Mouse (Mus musculus) small intestine, adult 2 months (tissue): ENCODE measurements at regions not wholly inside any gene's neighbourhood (a gene's known extent, or its start where the extent isn't known, plus 50 kb on each side); places are given as distances from the start of the nearest gene placed in this dataset.

Source experiments
- H3K27ac ChIP-seq: fragments of 200-500 bp; 2 replicates; pipeline ENCODE4 v1.5.1; 2012; ENCODE audit warnings: low read depth, low read length, control low read depth, inconsistent platforms; ENCODE audit not compliant: insufficient read depth
- H3K27me3 ChIP-seq: fragments of 200-500 bp; 2 replicates; pipeline ENCODE4 v1.6.1; 2012; ENCODE audit warnings: mild to moderate bottlenecking, moderate library complexity, low read length, inconsistent platforms; ENCODE audit not compliant: control insufficient read depth, insufficient read depth
- H3K36me3 ChIP-seq: fragments of 200-500 bp; 2 replicates; pipeline ENCODE4 v1.6.1; 2012; ENCODE audit warnings: mild to moderate bottlenecking, low read length, control low read depth, inconsistent platforms; ENCODE audit not compliant: control insufficient read depth, insufficient read depth
- H3K4me1 ChIP-seq: fragments of 200-500 bp; 2 replicates; pipeline ENCODE4 v1.6.1; 2012; ENCODE audit warnings: low read length, inconsistent platforms, mixed read lengths; ENCODE audit not compliant: control insufficient read depth, insufficient read depth, insufficient read length
- H3K4me3 ChIP-seq: fragments of 200-500 bp; 2 replicates; pipeline ENCODE4 v1.5.1; 2012; ENCODE audit warnings: low read depth, mild to moderate bottlenecking, control low read depth, inconsistent platforms, low read length, moderate library complexity
- CTCF ChIP-seq: fragments of 200-500 bp; IDR thresholded peaks from 2 replicates; pipeline ENCODE4 v1.5.1; 2012; ENCODE audit warnings: low read depth, mild to moderate bottlenecking, control low read depth, inconsistent platforms, low read length, moderate library complexity, mixed read lengths; ENCODE audit not compliant: insufficient replicate concordance, insufficient read length; ENCODE audit errors: extremely low read depth
- POLR2A ChIP-seq: fragments of 200-500 bp; IDR thresholded peaks from 2 replicates; pipeline ENCODE4 v1.6.1; 2012; ENCODE audit warnings: low read depth, mild to moderate bottlenecking, control low read depth, inconsistent platforms, low read length, moderate library complexity
- WGBS: fragments of 180-500 bp; shearing (Covaris S2); methylation state at CpG from one replicate; pipeline ENCODE4 v1.1.7; 2018; 5-methylcytosine and 5-hydroxymethylcytosine counted together

GRCm38 (mm10) chr7:135968638-135969037, 252.5 kb upstream of the Mki67 start:
- 55% methylated on average over 8 of the region's 8 CpGs for WGBS
- Histone ChIP-seq H3K36me3 (no peaks in the 10 kb centered on the region), H3K4me1 (no peaks in the 10 kb centered on the region), H3K4me3 (no peak overlapping the region), H3K27ac (no peak overlapping the region), H3K27me3 (no peaks in the 10 kb centered on the region; the same call in 1 of the 2 replicates)
- TF ChIP-seq CTCF = no peak
- TF ChIP-seq POLR2A = no peak

- Histone ChIP-seq H3K27ac (no peak overlapping the region), H3K4me1 (no peaks in the 10 kb centered on the region), H3K4me3 (no peak overlapping the region), H3K36me3 (no peaks in the 10 kb centered on the region), H3K27me3 (no peaks in the 10 kb centered on the region)
- 47% methylated on average over 6 of the region's 6 CpGs for WGBS
- no peak for TF ChIP-seq CTCF
- TF ChIP-seq POLR2A = no peak
Observed at GRCm38 (mm10) chr7:135986021-135986420, 269.9 kb upstream of the Mki67 start.

- Histone ChIP-seq H3K27ac (no peak overlapping the region), H3K4me1 (no peaks in the 10 kb centered on the region), H3K36me3 (no peaks in the 10 kb centered on the region), H3K27me3 (no peaks in the 10 kb centered on the region), H3K4me3 (no peak overlapping the region)
- WGBS = 70% methylated on average over 6 of the region's 6 CpGs
- no peak for TF ChIP-seq POLR2A
- no peak for TF ChIP-seq CTCF
Observed at GRCm38 (mm10) chr7:135990321-135990720, 274.2 kb upstream of the Mki67 start.

GRCm38 (mm10) chr7:135996896-135997295, 280.7 kb upstream of the Mki67 start:
- no peak overlapping the region for H3K4me3 ChIP-seq
- 87% methylated on average over 10 of the region's 10 CpGs for WGBS
- H3K4me1 ChIP-seq = no peaks in the 10 kb centered on the region
- H3K36me3 ChIP-seq = no peaks in the 10 kb centered on the region
- TF ChIP-seq POLR2A (no peak), CTCF (no peak)
- H3K27me3 ChIP-seq = no peaks in the 10 kb centered on the region
- no peak overlapping the region for H3K27ac ChIP-seq

GRCm38 (mm10) chr7:135997640-135998039, 281.5 kb upstream of the Mki67 start:
- Histone ChIP-seq H3K4me3 (no peak overlapping the region), H3K4me1 (no peaks in the 10 kb centered on the region), H3K27ac (no peak overlapping the region), H3K27me3 (no peaks in the 10 kb centered on the region), H3K36me3 (no peaks in the 10 kb centered on the region)
- TF ChIP-seq CTCF (no peak), POLR2A (no peak)
- WGBS = 72% methylated on average over 3 of the region's 3 CpGs

GRCm38 (mm10) chr7:136002382-136002781, 286.2 kb upstream of the Mki67 start:
- Histone ChIP-seq H3K4me1 (no peaks in the 10 kb centered on the region), H3K27me3 (0 out of 2 replicates have a peak, but pooled peaks cover under 1% of the 10 kb centered on the region), H3K27ac (no peak overlapping the region), H3K4me3 (no peak overlapping the region), H3K36me3 (no peaks in the 10 kb centered on the region)
- no peak for TF ChIP-seq POLR2A
- no peak for TF ChIP-seq CTCF
- 79% methylated on average over 8 of the region's 8 CpGs for WGBS

GRCm38 (mm10) chr7:136003291-136003690, 287.1 kb upstream of the Mki67 start:
- H3K27ac ChIP-seq = no peak overlapping the region
- WGBS = 97% methylated on average over 2 of the region's 2 CpGs
- no peaks in the 10 kb centered on the region; the same call in 1 of the 2 replicates for H3K4me1 ChIP-seq
- no peaks in the 10 kb centered on the region for H3K36me3 ChIP-seq
- TF ChIP-seq CTCF = no peak
- no peak for TF ChIP-seq POLR2A
- H3K27me3 ChIP-seq = 0 out of 2 replicates have a peak, but pooled peaks cover 2% of the 10 kb centered on the region
- no peak overlapping the region for H3K4me3 ChIP-seq
